Mouse (Mus musculus) olfactory bulb, adult 2 months (tissue): ENCODE measurements around the gene 4931428L18Rik.

Experiments
- CTCF ChIP-seq: fragments of 200-500 bp; IDR thresholded peaks from 2 replicates; pipeline ENCODE4 v1.5.1; 2012; ENCODE audit warnings: low read depth, mild to moderate bottlenecking, low read length, moderate library complexity; ENCODE audit not compliant: insufficient read depth
- POLR2A ChIP-seq: fragments of 200-500 bp; IDR thresholded peaks from 2 replicates; pipeline ENCODE4 v1.6.1; 2012; ENCODE audit warnings: mild to moderate bottlenecking, low read depth, low read length, moderate library complexity; ENCODE audit not compliant: insufficient read depth

GRCm38 (mm10) chr1:31196959-31197358 is 25.5 kb downstream of the 4931428L18Rik start:
- TF ChIP-seq CTCF (no peak), POLR2A (no peak)
